Mouse (Mus musculus): Measurements from ENCODE around the gene Ano10. TPM values are rescaled to one million over a fixed set of nuclear protein-coding genes. Genes with fewer than 3 reads are reported as not detected.

Gene Ano10
- polyA plus RNA-seq, 1 experiment from 2014 or later, result 39.0 TPM

- Histone ChIP-seq H3K36me3 (no peaks in the 10 kb centered on the region), H3K9ac (no peak overlapping the region), H3K4me1 (0 out of 2 replicates have a peak, but pooled peaks cover 9% of the 10 kb centered on the region), H3K27ac (no peak overlapping the region), H3K9me3 (no peaks in the 10 kb centered on the region), H3K27me3 (no peaks in the 10 kb centered on the region), H3K4me2 (replicated peaks) (no peak overlapping the region), H3K4me3 (no peak overlapping the region)
- WGBS, result 44% methylated on average over 7 of the region's 7 CpGs
- no peak for ATAC-seq (ENCODE audit: insufficient number of reproducible peaks, insufficient read depth, low FRiP score, low TSS enrichment)
These were observed 68.9 kb downstream of the Ano10 start for GRCm38 (mm10) chr9:122225309-122225708.

GRCm38 (mm10) chr9:122223005-122223404, 71.2 kb downstream of the Ano10 start:
- Histone ChIP-seq H3K4me3 (no peak overlapping the region), H3K9ac (no peak overlapping the region), H3K4me2 (replicated peaks) (no peak overlapping the region), H3K27me3 (no peaks in the 10 kb centered on the region), H3K9me3 (no peaks in the 10 kb centered on the region), H3K36me3 (no peaks in the 10 kb centered on the region; the same call in 1 of the 2 replicates), H3K27ac (no peak overlapping the region), H3K4me1 (0 out of 2 replicates have a peak, but pooled peaks cover 9% of the 10 kb centered on the region)
- no peak for ATAC-seq (ENCODE audit: insufficient number of reproducible peaks, insufficient read depth, low FRiP score, low TSS enrichment)
- WGBS, result 45% methylated on average over 8 of the region's 8 CpGs

GRCm38 (mm10) chr9:122219934-122220333, 74.3 kb downstream of the Ano10 start:
- Histone ChIP-seq H3K27me3 (no peaks in the 10 kb centered on the region), H3K36me3 (no peaks in the 10 kb centered on the region; the same call in 1 of the 2 replicates), H3K9ac (no peak overlapping the region), H3K4me3 (no peak overlapping the region), H3K27ac (no peak overlapping the region), H3K4me2 (replicated peaks) (no peak overlapping the region), H3K9me3 (no peaks in the 10 kb centered on the region), H3K4me1 (peaks cover 12% of the 10 kb centered on the region; the same call in 1 of the 2 replicates)
- no peak for ATAC-seq (ENCODE audit: insufficient number of reproducible peaks, insufficient read depth, low FRiP score, low TSS enrichment)
- WGBS, result 61% methylated on average over 2 of the region's 2 CpGs

DNA sequence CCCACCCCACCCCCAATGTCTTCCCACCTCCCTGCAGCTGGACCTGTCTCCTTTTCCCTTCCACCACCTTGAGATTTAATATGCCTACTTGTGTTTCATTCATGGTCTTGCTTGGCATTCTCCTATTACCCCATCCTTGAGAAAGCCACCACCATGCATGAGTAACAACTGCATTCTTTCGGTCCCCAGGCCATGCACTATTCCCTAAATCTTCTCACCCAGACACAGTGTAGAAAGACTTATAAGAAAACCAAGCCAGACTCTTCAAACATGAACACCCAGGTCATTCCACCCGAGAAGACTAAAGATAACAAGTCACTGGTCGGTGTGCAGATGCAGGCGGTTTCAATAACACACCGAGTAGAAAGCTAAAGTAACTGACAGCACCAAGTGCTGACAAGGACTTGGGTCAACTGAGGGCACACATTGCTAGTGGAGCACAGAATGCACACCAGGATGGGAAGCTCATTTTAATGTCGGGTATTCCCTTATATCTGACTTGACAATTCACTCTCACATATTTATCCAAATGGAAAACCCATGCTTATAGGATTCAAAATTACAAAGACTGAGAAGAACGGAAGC, 77.2 kb downstream of the Ano10 start:
- 77% methylated on average over 7 of the region's 7 CpGs for WGBS
- H3K4me3 ChIP-seq, result no peak overlapping the region
- ATAC-seq (ENCODE audit: insufficient number of reproducible peaks, insufficient read depth, low FRiP score, low TSS enrichment), result no peak
- H3K27me3 ChIP-seq, result no peaks in the 10 kb centered on the region
- H3K9me3 ChIP-seq, result no peaks in the 10 kb centered on the region
- peaks cover 6% of the 10 kb centered on the region; the same call in 1 of the 2 replicates for H3K4me1 ChIP-seq
- H3K27ac ChIP-seq, result no peak overlapping the region
- H3K36me3 ChIP-seq, result no peaks in the 10 kb centered on the region; the same call in 1 of the 2 replicates
- no peak overlapping the region for H3K9ac ChIP-seq
- no peak overlapping the region for H3K4me2 ChIP-seq (replicated peaks)

- ATAC-seq (ENCODE audit: insufficient number of reproducible peaks, insufficient read depth, low FRiP score, low TSS enrichment), result no peak
- Histone ChIP-seq H3K9me3 (no peaks in the 10 kb centered on the region), H3K4me1 (peaks cover 6% of the 10 kb centered on the region; the same call in 1 of the 2 replicates), H3K9ac (no peak overlapping the region), H3K27me3 (no peaks in the 10 kb centered on the region), H3K36me3 (no peaks in the 10 kb centered on the region; the same call in 1 of the 2 replicates), H3K27ac (no peak overlapping the region), H3K4me2 (replicated peaks) (no peak overlapping the region), H3K4me3 (no peak overlapping the region)
These were observed 79.1 kb downstream of the Ano10 start for GRCm38 (mm10) chr9:122215118-122215517.

DNA sequence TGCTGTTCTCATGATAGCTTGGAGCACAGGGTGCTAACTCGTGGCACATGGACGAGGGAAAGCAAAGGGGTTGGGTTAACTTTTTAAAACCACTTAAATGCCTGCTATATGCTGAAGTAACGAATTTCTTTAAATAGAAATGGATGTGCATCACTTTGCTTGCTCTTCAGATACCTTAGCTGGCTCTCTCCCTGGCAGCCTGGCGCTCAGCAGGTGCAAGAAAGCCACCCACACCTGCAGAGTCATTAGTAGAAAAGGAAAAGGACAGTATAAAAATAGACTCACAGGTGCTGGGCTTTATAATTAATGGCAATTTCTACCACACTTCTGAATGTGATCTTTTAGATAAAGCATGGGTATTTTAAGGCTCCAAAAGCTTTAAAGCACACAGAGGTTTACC, 85.9 kb downstream of the Ano10 start:
- WGBS, result 71% methylated on average over 4 of the region's 4 CpGs
- Histone ChIP-seq H3K9ac (no peak overlapping the region), H3K4me1 (peaks cover 9% of the 10 kb centered on the region; the same call in 1 of the 2 replicates), H3K4me2 (replicated peaks) (no peak overlapping the region), H3K27me3 (no peaks in the 10 kb centered on the region), H3K27ac (no peak overlapping the region), H3K36me3 (no peaks in the 10 kb centered on the region), H3K4me3 (no peak overlapping the region), H3K9me3 (0 out of 2 replicates have a peak, but pooled peaks cover 5% of the 10 kb centered on the region)
- no peak for ATAC-seq (ENCODE audit: insufficient number of reproducible peaks, insufficient read depth, low FRiP score, low TSS enrichment)

DNA sequence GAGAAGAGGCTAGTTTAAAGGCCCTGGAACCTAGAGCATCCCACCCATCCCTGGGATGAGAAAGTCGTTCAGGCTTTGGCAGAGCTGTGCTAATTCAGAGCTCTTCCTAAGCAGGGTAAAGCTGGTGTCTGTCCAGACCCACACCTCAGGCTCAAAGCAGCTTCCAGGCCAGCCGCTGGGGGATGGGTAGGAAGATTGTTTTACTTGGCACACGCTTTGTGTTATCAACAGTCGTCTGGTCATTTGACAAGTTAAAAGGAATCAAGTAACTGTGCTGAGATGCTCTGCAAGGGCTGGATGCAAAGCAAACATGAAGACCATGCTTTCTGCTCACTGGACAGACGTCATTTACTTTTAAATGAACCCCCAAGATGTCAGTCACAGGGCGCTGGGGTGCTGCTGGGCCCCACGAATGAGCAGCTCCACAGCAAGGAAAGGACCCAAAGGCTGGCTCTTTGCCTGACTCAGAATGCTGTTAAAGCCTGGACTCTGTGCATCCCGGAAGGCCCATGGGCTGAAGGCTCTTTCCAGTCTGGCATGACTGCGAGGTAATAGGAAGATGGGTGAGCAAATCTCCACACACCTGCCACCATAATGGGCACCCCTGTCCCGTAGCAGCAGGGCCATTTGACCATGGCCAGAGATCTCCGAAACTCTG, 88.6 kb downstream of the Ano10 start:
- WGBS, result 56% methylated on average over 11 of the region's 11 CpGs
- ATAC-seq (ENCODE audit: insufficient number of reproducible peaks, insufficient read depth, low FRiP score, low TSS enrichment), result no peak
- no peak overlapping the region for H3K27ac ChIP-seq
- H3K9ac ChIP-seq, result no peak overlapping the region
- no peak overlapping the region for H3K4me2 ChIP-seq (replicated peaks)
- H3K4me3 ChIP-seq, result no peak overlapping the region
- peaks cover 9% of the 10 kb centered on the region; the same call in 1 of the 2 replicates for H3K4me1 ChIP-seq
- 0 out of 2 replicates have a peak, but pooled peaks cover 5% of the 10 kb centered on the region for H3K9me3 ChIP-seq
- H3K36me3 ChIP-seq, result no peaks in the 10 kb centered on the region
- no peaks in the 10 kb centered on the region for H3K27me3 ChIP-seq

- H3K27ac ChIP-seq, result no peak overlapping the region
- peaks cover 9% of the 10 kb centered on the region; the same call in 1 of the 2 replicates for H3K4me1 ChIP-seq
- no peak overlapping the region for H3K4me2 ChIP-seq (replicated peaks)
- H3K9ac ChIP-seq, result no peak overlapping the region
- H3K9me3 ChIP-seq, result 0 out of 2 replicates have a peak, but pooled peaks cover 5% of the 10 kb centered on the region
- H3K27me3 ChIP-seq, result no peaks in the 10 kb centered on the region
- 69% methylated on average over 7 of the region's 7 CpGs for WGBS
- no peak overlapping the region for H3K4me3 ChIP-seq
- H3K36me3 ChIP-seq, result no peaks in the 10 kb centered on the region
- no peak for ATAC-seq (ENCODE audit: insufficient number of reproducible peaks, insufficient read depth, low FRiP score, low TSS enrichment)
These were observed 89.7 kb downstream of the Ano10 start for GRCm38 (mm10) chr9:122204508-122204907.

GRCm38 (mm10) chr9:122199253-122199652, 95.0 kb downstream of the Ano10 start:
- H3K9me3 ChIP-seq, result no peaks in the 10 kb centered on the region
- H3K4me2 ChIP-seq (replicated peaks), result no peak overlapping the region
- no peaks in the 10 kb centered on the region for H3K27me3 ChIP-seq
- 0 out of 2 replicates have a peak, but pooled peaks cover 3% of the 10 kb centered on the region for H3K4me1 ChIP-seq
- 34% methylated on average over 6 of the region's 6 CpGs for WGBS
- H3K9ac ChIP-seq, result no peak overlapping the region
- H3K4me3 ChIP-seq, result no peak overlapping the region
- H3K36me3 ChIP-seq, result 0 out of 2 replicates have a peak, but pooled peaks cover 5% of the 10 kb centered on the region
- no peak for ATAC-seq (ENCODE audit: insufficient number of reproducible peaks, insufficient read depth, low FRiP score, low TSS enrichment)
- no peak overlapping the region for H3K27ac ChIP-seq

DNA sequence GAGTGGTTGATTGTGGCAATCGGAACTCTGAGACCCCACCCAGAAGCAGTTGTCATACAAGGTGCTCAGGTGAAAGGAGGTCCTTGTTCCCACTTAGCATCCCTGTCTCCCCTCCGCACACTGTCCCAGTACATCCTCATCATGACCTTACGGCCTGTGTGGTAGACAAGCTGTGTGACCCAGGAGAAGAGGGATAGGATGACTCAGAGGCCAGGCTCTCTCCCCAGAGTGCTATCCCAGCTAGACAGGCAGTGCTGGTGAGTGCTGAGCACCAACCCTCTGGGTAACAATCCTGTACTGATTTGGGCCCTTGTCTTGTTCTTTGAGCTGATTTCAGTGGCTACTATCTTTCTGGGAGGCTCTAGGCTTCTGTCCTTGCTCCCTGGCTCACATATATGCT, 95.6 kb downstream of the Ano10 start:
- Histone ChIP-seq H3K9ac (no peak overlapping the region), H3K4me2 (replicated peaks) (no peak overlapping the region), H3K27me3 (no peaks in the 10 kb centered on the region), H3K4me1 (0 out of 2 replicates have a peak, but pooled peaks cover 3% of the 10 kb centered on the region), H3K27ac (no peak overlapping the region), H3K9me3 (no peaks in the 10 kb centered on the region), H3K36me3 (0 out of 2 replicates have a peak, but pooled peaks cover 5% of the 10 kb centered on the region), H3K4me3 (no peak overlapping the region)
- WGBS, result 83% methylated on average over 3 of the region's 3 CpGs
- no peak for ATAC-seq (ENCODE audit: insufficient number of reproducible peaks, insufficient read depth, low FRiP score, low TSS enrichment)

DNA sequence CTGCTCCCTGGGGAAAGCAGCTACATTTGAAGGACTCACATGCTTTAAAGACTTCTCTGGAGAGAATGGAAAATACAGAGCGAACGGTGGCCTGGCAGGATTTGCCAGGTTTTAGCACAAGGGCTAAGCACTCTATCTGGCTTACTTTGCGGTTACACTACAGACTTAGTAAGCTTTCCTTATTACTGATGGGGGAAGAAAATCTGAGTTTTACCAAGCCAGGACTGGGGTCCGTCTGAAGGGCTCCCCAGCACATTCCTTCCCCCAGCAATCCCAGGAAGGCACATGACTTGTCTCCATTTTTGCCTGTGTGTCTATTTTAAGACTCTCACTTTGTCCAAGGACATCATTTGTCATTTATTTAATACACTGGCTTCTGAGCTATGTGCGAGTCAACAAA, 97.2 kb downstream of the Ano10 start:
- no peaks in the 10 kb centered on the region for H3K27me3 ChIP-seq
- no peak for ATAC-seq (ENCODE audit: insufficient number of reproducible peaks, insufficient read depth, low FRiP score, low TSS enrichment)
- no peaks in the 10 kb centered on the region for H3K9me3 ChIP-seq
- 0 out of 2 replicates have a peak, but pooled peaks cover 5% of the 10 kb centered on the region for H3K36me3 ChIP-seq
- no peak overlapping the region for H3K4me2 ChIP-seq (replicated peaks)
- H3K4me1 ChIP-seq, result 0 out of 2 replicates have a peak, but pooled peaks cover 3% of the 10 kb centered on the region
- H3K4me3 ChIP-seq, result no peak overlapping the region
- no peak overlapping the region for H3K9ac ChIP-seq
- 73% methylated on average over 5 of the region's 5 CpGs for WGBS
- H3K27ac ChIP-seq, result no peak overlapping the region

Measured in embryonic facial prominence, embryonic 12.5 days (tissue).